Mouse (Mus musculus) intestine, postnatal 0 days (tissue): Measurements from ENCODE around the gene Smc1a. TPM values are rescaled to one million over a fixed set of nuclear protein-coding genes. Genes with fewer than 3 reads are reported as not detected.
"Not testable (repeated sequence)": the region's sequence is repeated elsewhere in the genome, so short reads cannot be mapped to it uniquely, and the experiment has no call there.

Experiments used
- ATAC-seq: fragments of 200-750 bp; cut with Nextera tagmentation; 2 replicates; pipeline ENCODE4 v1.8.0; 2017; ENCODE audit warnings: mild to moderate bottlenecking, moderate TSS enrichment, moderate library complexity
- H3K27ac ChIP-seq: fragments of 300-500 bp; sonication (generic); 2 replicates; pipeline ENCODE4 v1.5.1; 2014; ENCODE audit warnings: mild to moderate bottlenecking, low read depth, low read length, moderate library complexity
- H3K27me3 ChIP-seq: fragments of 300-500 bp; sonication (generic); replicated peaks from 2 replicates; pipeline ENCODE4 v1.6.1; 2014; ENCODE audit warnings: low read length, mixed read lengths; ENCODE audit not compliant: control insufficient read depth, insufficient read depth
- H3K36me3 ChIP-seq: fragments of 300-500 bp; sonication (generic); 2 replicates; pipeline ENCODE4 v1.6.1; 2014; ENCODE audit warnings: mild to moderate bottlenecking, moderate library complexity; ENCODE audit not compliant: control insufficient read depth, insufficient read depth
- H3K4me1 ChIP-seq: fragments of 300-500 bp; sonication (generic); replicated peaks from 2 replicates; pipeline ENCODE4 v1.6.1; 2014; ENCODE audit warnings: antibody characterized with exemption, low read length, mixed read lengths; ENCODE audit not compliant: control insufficient read depth, insufficient read depth
- H3K4me2 ChIP-seq: fragments of 300-500 bp; sonication (generic); replicated peaks from 2 replicates; pipeline ENCODE4 v1.6.1; 2014; ENCODE audit warnings: low read depth, mild to moderate bottlenecking, moderate library complexity
- H3K4me3 ChIP-seq: fragments of 300-500 bp; sonication (generic); 2 replicates; pipeline ENCODE4 v1.5.1; 2014; ENCODE audit warnings: low read depth, low read length
- H3K9ac ChIP-seq: fragments of 300-500 bp; sonication (generic); 2 replicates; pipeline ENCODE4 v1.6.1; 2014; ENCODE audit warnings: mild to moderate bottlenecking, low read depth, low read length
- H3K9me3 ChIP-seq: fragments of 300-500 bp; sonication (generic); 2 replicates; pipeline ENCODE4 v1.6.1; 2016; ENCODE audit warnings: mixed run types; ENCODE audit not compliant: control insufficient read depth
- CTCF ChIP-seq: sonication (generic); IDR thresholded peaks from 2 replicates; pipeline ENCODE4 v1.5.1; 2016; ENCODE audit warnings: low read depth, mild to moderate bottlenecking, control low read depth, antibody characterized with exemption, moderate library complexity
- WGBS: fragments of 180-500 bp; shearing (Covaris S2); extraction: QIAGEN DNeasy Blood & Tissue Kit; methylation state at CpG from one replicate; pipeline ENCODE4 v1.1.7; 2014; 5-methylcytosine and 5-hydroxymethylcytosine counted together
- polyA plus RNA-seq: library from polyadenylated mRNA; unstranded; fragments of >200 nt; fragmentation: Nextera tagmentation; extraction: Ambion mirVana; gene quantifications from 2 replicates; pipeline ENCODE4 v1.2.1, GENCODE M21; 2015

Gene Smc1a
- polyA plus RNA-seq, 1 experiment from 2014 or later: 37.1 TPM

DNA sequence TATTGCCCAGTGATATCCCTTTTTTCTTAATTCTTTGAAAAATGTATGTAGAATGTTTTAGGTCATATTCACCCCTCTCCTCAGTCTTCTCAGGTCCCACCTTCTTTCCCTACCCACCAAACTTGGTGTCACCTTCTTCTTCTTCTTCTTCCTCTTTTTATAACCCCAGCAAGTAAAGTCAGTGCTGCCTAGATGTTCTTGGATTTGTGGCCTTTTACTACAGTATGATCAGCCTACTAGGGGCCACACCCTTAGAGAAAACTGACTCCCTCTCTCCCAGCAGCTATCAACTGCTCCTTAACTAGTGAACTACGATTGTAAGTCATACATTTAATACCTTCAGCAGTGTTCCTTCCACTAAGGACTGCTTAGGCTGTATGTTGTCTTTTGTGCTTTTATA lies 37.9 kb downstream of the Smc1a start:
- Histone ChIP-seq H3K9me3 (no peaks in the 10 kb centered on the region), H3K4me1 (no peaks in the 10 kb centered on the region), H3K4me2 (no peak overlapping the region), H3K27ac (no peak overlapping the region), H3K4me3 (no peak overlapping the region), H3K9ac (no peak overlapping the region), H3K36me3 (peaks cover 19% of the 10 kb centered on the region; the same call in 1 of the 2 replicates), H3K27me3 (no peaks in the 10 kb centered on the region)
- WGBS: 62% methylated on average over 1 of the region's 1 CpGs
- ATAC-seq: no peak
- TF ChIP-seq CTCF: no peak

- no peak overlapping the region for H3K27ac ChIP-seq
- H3K4me2 ChIP-seq: no peak overlapping the region
- H3K27me3 ChIP-seq: 0 out of 2 replicates have a peak, but pooled peaks cover 2% of the 10 kb centered on the region
- no peak overlapping the region for H3K4me3 ChIP-seq
- no peaks in the 10 kb centered on the region; the same call in 1 of the 2 replicates for H3K36me3 ChIP-seq
- ATAC-seq: no peak
- 84% methylated on average over 2 of the region's 2 CpGs for WGBS
- no peak overlapping the region for H3K9ac ChIP-seq
- no peaks in the 10 kb centered on the region for H3K4me1 ChIP-seq
- TF ChIP-seq CTCF: no peak
- H3K9me3 ChIP-seq: no peaks in the 10 kb centered on the region
Measured at GRCm38 (mm10) chrX:152065674-152066073, 49.4 kb downstream of the Smc1a start.

DNA sequence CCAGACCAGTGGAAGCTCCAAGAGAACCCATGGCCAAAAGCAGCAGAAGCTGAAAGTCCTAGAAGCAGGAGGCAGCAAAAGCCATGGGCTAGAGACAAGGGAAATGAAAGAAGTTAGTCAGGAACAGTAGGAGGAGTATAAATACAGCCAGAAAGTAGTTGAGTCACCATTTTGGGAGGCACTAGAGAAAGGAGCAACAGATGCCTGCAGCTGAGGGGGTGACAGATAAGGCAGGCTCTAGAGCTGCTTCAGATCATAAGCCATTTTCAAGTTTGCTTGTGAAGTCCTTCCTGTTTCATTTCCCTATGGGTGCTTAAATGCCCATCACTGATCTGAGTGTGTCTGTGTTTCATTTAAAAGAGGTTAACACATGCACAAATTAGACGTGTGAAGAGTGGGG lies 51.6 kb downstream of the Smc1a start:
- no peaks in the 10 kb centered on the region for H3K36me3 ChIP-seq
- no peak overlapping the region for H3K4me2 ChIP-seq
- no peak for ATAC-seq
- 54% methylated on average over 1 of the region's 1 CpGs for WGBS
- H3K9ac ChIP-seq: no peak overlapping the region
- no peak for TF ChIP-seq CTCF
- no peaks in the 10 kb centered on the region for H3K4me1 ChIP-seq
- no peak overlapping the region for H3K4me3 ChIP-seq
- H3K27me3 ChIP-seq: 0 out of 2 replicates have a peak, but pooled peaks cover 2% of the 10 kb centered on the region
- no peaks in the 10 kb centered on the region for H3K9me3 ChIP-seq
- H3K27ac ChIP-seq: no peak overlapping the region

DNA sequence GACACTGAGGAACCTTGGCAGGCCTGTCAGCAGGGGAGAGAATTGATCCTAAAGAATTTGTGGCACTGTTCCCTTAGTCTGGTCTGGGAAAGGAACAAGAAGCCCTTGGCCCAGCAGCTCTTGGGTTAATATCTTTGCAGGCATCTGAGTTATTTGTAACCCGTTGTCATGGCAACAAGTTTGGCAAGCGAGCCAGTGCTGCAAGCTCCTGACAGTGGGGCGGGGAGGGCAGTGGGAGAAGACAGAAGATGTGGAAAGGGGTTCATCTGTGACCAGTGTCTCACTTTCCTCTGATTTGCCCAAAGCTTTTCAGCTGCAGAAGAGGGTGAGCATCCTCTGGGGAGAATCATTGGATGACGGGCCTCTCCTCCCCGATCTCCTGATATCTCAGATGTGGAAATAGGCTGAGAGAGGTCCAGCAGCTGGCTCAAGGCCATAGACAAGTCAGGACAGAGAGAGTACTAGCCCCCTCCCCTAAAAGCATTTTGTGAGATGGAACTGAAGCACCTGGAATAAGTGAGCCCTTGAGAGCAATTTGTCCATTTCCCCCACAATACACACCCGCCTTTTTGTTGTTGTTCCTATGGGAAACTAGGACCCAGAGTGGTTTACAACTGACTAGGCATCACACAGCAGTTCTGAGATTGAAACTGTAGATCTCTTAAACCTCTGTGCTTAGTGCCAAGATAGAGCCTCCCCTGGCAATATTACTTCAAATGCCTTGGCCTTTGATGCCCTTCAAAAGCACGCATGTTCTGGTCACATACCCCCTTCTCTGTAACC lies 73.8 kb downstream of the Smc1a start:
- not testable (repeated sequence) for ATAC-seq, H3K4me1 ChIP-seq, H3K4me2 ChIP-seq, H3K9ac ChIP-seq, H3K9me3 ChIP-seq, H3K36me3 ChIP-seq, H3K4me3 ChIP-seq, H3K27me3 ChIP-seq, H3K27ac ChIP-seq
- 34% methylated on average over 7 of the region's 7 CpGs for WGBS

DNA sequence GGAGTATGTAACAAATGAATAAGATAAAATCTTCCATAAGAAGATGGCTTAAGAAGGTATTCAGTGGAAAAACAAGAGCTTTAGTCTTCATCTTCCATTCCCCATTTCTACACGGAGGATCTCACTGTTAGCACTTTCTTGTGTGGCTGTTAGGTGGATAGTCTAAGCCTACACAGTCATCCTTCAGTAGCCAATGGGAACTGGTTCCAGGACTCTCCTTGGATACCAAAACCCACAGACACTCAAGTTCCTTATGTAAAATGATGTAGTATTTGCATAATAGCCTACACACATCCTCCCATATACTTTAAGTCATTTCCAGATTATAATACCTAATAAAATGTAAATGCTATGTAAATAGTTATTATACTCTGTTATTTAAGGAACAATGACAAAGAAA lies 81.3 kb downstream of the Smc1a start:
- no peak for ATAC-seq
- WGBS: 39% methylated on average over 1 of the region's 1 CpGs

More for the DNA sequence above, 81.3 kb downstream of the Smc1a start:
- Histone ChIP-seq H3K9me3 (no peaks in the 10 kb centered on the region), H3K4me1 (no peaks in the 10 kb centered on the region), H3K36me3 (no peaks in the 10 kb centered on the region), H3K27ac (no peak overlapping the region), H3K4me3 (no peak overlapping the region), H3K9ac (no peak overlapping the region), H3K27me3 (0 out of 2 replicates have a peak, but pooled peaks cover 3% of the 10 kb centered on the region), H3K4me2 (no peak overlapping the region)
- TF ChIP-seq CTCF: no peak

Other genes with a start within 250 kb of the Smc1a start
- 11.6 and 12.5 TPM in 2 replicates for gene Huwe1, start 215.6 kb upstream of the Smc1a start, polyA plus RNA-seq
- gene Hsd17b10, start 14.6 kb upstream of the Smc1a start, polyA plus RNA-seq: 82.5 and 87.3 TPM in 2 replicates
- gene Ribc1, start 133 bp upstream of the Smc1a start, polyA plus RNA-seq: 2.1 and 2.4 TPM in 2 replicates
- gene Iqsec2, start 127.8 kb downstream of the Smc1a start, polyA plus RNA-seq: 6.5 and 7.3 TPM in 2 replicates
- 16.2 and 19.7 TPM in 2 replicates for gene Kdm5c, start 216.6 kb downstream of the Smc1a start, polyA plus RNA-seq